Mouse (Mus musculus) limb, embryonic 15.5 days (tissue): Measurements from ENCODE around the gene Vps26a. TPM values are rescaled to one million over a fixed set of nuclear protein-coding genes. Genes with fewer than 3 reads are reported as not detected.
"Not testable (repeated sequence)": the region's sequence is repeated elsewhere in the genome, so short reads cannot be mapped to it uniquely, and the experiment has no call there.

Source experiments
- ATAC-seq: fragments of 200-750 bp; cut with Nextera tagmentation; 2 replicates; pipeline ENCODE4 v1.8.0; 2017; ENCODE audit warnings: low read depth, moderate TSS enrichment; ENCODE audit not compliant: insufficient number of reproducible peaks, low FRiP score, low TSS enrichment
- H3K27ac ChIP-seq: fragments of 300-500 bp; sonication (generic); 2 replicates; pipeline ENCODE4 v1.5.1; 2015; ENCODE audit warnings: moderate library complexity, mild to moderate bottlenecking, inconsistent platforms
- H3K27me3 ChIP-seq: fragments of 300-500 bp; sonication (generic); 2 replicates; pipeline ENCODE4 v1.6.1; 2015; ENCODE audit warnings: inconsistent platforms
- H3K36me3 ChIP-seq: fragments of 300-500 bp; sonication (generic); 2 replicates; pipeline ENCODE4 v1.6.1; 2015; ENCODE audit warnings: inconsistent platforms
- H3K4me1 ChIP-seq: fragments of 300-500 bp; sonication (generic); 2 replicates; pipeline ENCODE4 v1.6.1; 2015; ENCODE audit warnings: inconsistent platforms
- H3K4me2 ChIP-seq: fragments of 300-500 bp; sonication (generic); 2 replicates; pipeline ENCODE4 v1.6.1; 2015; ENCODE audit warnings: mild to moderate bottlenecking, inconsistent platforms
- H3K4me3 ChIP-seq: fragments of 300-500 bp; sonication (generic); 2 replicates; pipeline ENCODE4 v1.5.1; 2015; ENCODE audit warnings: mild to moderate bottlenecking, inconsistent platforms
- H3K9ac ChIP-seq: fragments of 300-500 bp; sonication (generic); 2 replicates; pipeline ENCODE4 v1.6.1; 2015; ENCODE audit warnings: inconsistent platforms
- H3K9me3 ChIP-seq: fragments of 300-500 bp; sonication (generic); 2 replicates; pipeline ENCODE4 v1.6.1; 2016; ENCODE audit warnings: inconsistent platforms
- WGBS: fragments of 180-500 bp; shearing (Covaris S2); methylation state at CpG from one replicate; pipeline ENCODE4 v1.1.7; 2015; 5-methylcytosine and 5-hydroxymethylcytosine counted together
- polyA plus RNA-seq: library from polyadenylated mRNA; unstranded; fragments of >200 nt; fragmentation: Nextera tagmentation; extraction: Ambion mirVana; gene quantifications from 2 replicates; pipeline ENCODE4 v1.2.1, GENCODE M21; 2015

The Vps26a gene
- polyA plus RNA-seq, 1 experiment from 2014 or later: 76.1 TPM

DNA sequence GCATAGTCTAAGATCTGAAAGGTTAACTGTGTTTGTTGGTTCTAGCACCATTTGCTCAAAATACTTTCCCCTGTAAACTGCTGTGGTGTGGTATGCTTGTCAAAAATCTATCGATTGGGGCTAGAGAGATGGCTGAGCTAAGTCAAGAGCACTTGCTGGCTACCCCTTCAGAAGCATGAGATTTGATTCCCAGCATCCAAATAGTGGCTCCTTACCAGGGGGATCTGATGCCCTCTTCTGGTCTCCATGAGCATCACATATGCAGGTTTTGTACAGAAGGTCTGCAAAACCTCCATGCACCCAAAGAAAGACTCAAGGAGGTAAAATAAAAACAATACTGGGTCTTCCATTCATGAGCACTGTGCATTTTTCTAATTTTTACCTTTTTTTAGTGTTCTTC is 1.7 kb upstream of the Vps26a start:
- Histone ChIP-seq H3K27me3 (no peaks in the 10 kb centered on the region), H3K36me3 (no peaks in the 10 kb centered on the region), H3K4me2 (no peak overlapping the region)

DNA sequence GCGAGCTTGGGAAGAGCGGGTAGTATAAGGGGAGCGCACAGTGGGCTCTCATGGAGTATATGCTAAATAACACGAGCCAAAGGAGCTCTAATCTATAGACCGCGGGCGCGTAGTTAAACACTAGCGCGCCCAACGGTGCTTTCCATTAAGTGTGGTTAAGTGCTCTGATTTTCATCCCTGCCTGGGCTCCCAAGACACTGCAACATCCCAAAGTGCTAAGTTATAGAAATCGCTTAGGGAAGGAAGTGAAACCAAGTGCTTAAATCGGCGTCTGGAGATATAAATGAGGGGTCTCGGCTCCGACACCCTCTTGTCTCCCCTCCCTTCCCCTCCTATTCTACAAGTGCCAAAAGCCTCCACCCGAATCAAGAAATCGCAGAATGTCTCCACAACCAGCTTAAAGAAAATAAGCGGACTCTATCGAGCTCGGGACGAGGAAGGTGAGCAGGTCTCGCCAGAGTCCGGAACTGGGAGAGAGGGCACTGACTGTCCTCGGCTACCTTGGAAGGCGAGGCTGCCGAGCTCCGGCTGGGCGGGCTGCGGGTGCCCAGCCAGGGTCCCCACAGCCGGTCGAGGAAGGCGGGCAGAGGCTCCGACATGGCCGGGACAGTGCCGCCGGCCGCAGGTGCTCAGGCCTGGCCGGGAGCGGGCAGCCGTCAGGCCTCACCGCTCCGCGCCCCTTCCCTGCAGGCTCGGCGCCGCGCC is 575 bp downstream of the Vps26a start:
- no peaks in the 10 kb centered on the region for H3K9me3 ChIP-seq
- peak overlapping the region; percentile 74 for H3K4me2 ChIP-seq
- no peaks in the 10 kb centered on the region for H3K36me3 ChIP-seq
- H3K4me1 ChIP-seq: peaks cover 3% of the 10 kb centered on the region; the same call in 1 of the 2 replicates
- peak overlapping the region; percentile 95 for H3K4me3 ChIP-seq
- under 1% methylated on average over 41 of the region's 48 CpGs for WGBS
- H3K27ac ChIP-seq: peak overlapping the region; percentile 75
- peak; percentile 66 for ATAC-seq
- H3K27me3 ChIP-seq: no peaks in the 10 kb centered on the region
- H3K9ac ChIP-seq: peak overlapping the region; percentile 87

More for the DNA sequence above, 1.7 kb upstream of the Vps26a start:
- no peaks in the 10 kb centered on the region for H3K9me3 ChIP-seq
- H3K27ac ChIP-seq: no peak overlapping the region
- H3K4me3 ChIP-seq: no peak overlapping the region
- 26% methylated on average over 1 of the region's 1 CpGs for WGBS
- H3K9ac ChIP-seq: no peak overlapping the region
- peaks cover 3% of the 10 kb centered on the region; the same call in 1 of the 2 replicates for H3K4me1 ChIP-seq
- ATAC-seq: no peak

DNA sequence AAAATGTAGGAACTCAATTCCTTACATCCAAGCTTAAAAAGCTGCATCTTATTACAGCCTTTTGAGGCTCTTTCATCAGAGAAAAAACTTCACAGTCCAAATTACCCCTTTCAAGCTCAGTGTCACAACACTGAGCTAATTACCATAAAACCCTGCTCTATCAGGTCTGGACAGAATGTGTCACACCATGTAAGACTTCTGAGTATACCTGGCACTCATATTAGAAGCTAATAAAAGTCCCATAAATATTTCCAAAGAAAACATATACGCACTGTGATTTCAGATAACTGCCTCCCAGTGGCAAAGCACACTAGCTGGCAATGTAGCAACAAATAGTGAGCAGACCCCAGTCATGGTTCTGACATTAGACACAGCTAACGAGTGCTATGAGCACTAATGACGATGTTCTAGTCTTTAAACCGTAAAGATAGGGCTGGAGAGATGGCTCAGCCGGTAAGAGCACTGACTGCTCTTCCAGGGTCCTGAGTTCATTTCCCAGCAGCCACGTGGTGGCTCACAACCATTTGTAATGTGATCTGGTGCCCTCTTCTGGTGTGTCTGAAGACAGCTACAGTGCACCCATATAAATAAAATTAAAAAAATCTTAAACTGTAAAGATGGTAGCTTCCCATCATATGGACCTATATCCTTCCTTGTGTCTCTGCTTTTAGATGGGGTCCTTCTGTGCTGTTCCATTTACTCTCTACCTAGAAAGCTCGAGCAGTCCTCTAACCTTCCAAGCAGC is 5.3 kb downstream of the Vps26a start:
- H3K36me3 ChIP-seq: no peaks in the 10 kb centered on the region
- H3K27me3 ChIP-seq: no peaks in the 10 kb centered on the region
- no peak overlapping the region for H3K4me3 ChIP-seq
- H3K4me2 ChIP-seq: no peak overlapping the region
- 46% methylated on average over 7 of the region's 7 CpGs for WGBS
- no peak overlapping the region for H3K27ac ChIP-seq
- no peak overlapping the region for H3K9ac ChIP-seq
- ATAC-seq: no peak
- no peaks in the 10 kb centered on the region; the same call in 1 of the 2 replicates for H3K4me1 ChIP-seq
- H3K9me3 ChIP-seq: no peaks in the 10 kb centered on the region

DNA sequence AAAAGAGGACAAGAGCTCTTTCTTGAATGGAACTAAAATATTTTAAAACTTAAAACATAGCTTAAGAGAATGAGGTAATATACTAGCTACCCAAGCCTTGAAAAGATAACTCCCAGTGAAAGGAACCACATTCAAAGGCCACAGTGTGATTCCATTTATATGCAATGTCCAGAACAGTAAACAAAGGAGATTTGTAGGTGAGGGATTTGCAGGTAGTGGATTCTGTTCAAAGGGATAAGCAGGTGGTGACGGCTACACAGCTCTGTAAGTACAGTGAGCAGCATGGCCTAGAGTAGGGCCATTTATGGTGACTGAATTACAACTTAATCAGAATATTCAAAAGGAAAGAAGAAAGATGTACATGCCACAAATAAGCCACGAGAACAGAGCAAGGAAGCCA is 9.6 kb downstream of the Vps26a start:
- Histone ChIP-seq H3K4me2 (no peak overlapping the region), H3K27me3 (no peaks in the 10 kb centered on the region), H3K36me3 (peaks cover 9% of the 10 kb centered on the region; the same call in 1 of the 2 replicates), H3K27ac (no peak overlapping the region), H3K4me1 (no peaks in the 10 kb centered on the region), H3K4me3 (no peak overlapping the region), H3K9ac (no peak overlapping the region), H3K9me3 (no peaks in the 10 kb centered on the region)
- WGBS: 85% methylated on average over 2 of the region's 2 CpGs
- no peak for ATAC-seq

DNA sequence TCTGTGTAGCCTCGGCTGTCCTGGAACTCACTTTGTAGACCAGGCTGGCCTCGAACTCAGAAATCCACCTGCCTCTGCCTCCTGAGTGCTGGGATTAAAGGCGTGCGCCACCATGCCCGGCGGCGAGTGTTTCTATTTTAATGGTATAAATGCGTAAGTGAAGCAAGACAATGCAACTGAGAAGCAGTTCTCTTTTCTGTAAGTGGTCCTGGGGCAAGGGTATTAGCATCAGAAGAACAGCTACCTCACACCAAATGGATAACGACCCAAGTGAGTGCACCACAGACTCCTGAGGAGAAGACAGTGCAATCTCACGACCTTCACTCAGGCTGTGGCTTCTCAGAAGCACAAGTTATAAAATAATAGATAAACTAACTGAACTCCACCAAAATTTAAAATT is 11.7 kb downstream of the Vps26a start:
- H3K4me2 ChIP-seq: no peak overlapping the region
- no peak overlapping the region for H3K4me3 ChIP-seq
- peaks cover 9% of the 10 kb centered on the region; the same call in 1 of the 2 replicates for H3K36me3 ChIP-seq
- ATAC-seq: no peak
- H3K9ac ChIP-seq: no peak overlapping the region
- H3K9me3 ChIP-seq: no peaks in the 10 kb centered on the region
- H3K4me1 ChIP-seq: no peaks in the 10 kb centered on the region
- no peak overlapping the region for H3K27ac ChIP-seq
- 91% methylated on average over 10 of the region's 10 CpGs for WGBS
- H3K27me3 ChIP-seq: no peaks in the 10 kb centered on the region

DNA sequence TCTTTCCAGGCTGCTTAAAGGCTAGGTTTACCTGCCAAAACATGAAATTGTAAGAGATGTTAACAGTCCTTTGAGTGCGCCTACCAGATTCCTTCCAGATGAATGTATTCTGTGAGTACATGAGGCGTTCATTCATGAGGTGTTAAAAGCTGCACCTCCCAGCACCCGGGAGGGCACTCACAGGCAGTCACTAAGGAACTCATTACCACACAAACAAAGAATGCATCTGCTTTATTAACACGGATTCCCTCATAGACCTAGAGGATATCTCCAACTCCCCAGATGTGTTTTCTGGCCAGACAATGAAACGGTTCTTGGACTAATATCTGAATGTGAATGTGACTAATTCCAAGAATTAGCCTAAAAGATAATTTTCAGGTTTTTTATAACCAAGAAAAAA is 15.5 kb downstream of the Vps26a start:
- Histone ChIP-seq H3K4me3 (no peak overlapping the region), H3K4me2 (no peak overlapping the region), H3K9me3 (no peaks in the 10 kb centered on the region), H3K27ac (no peak overlapping the region), H3K4me1 (no peaks in the 10 kb centered on the region), H3K36me3 (peaks cover 13% of the 10 kb centered on the region), H3K27me3 (no peaks in the 10 kb centered on the region), H3K9ac (no peak overlapping the region)
- 47% methylated on average over 5 of the region's 5 CpGs for WGBS
- no peak for ATAC-seq

DNA sequence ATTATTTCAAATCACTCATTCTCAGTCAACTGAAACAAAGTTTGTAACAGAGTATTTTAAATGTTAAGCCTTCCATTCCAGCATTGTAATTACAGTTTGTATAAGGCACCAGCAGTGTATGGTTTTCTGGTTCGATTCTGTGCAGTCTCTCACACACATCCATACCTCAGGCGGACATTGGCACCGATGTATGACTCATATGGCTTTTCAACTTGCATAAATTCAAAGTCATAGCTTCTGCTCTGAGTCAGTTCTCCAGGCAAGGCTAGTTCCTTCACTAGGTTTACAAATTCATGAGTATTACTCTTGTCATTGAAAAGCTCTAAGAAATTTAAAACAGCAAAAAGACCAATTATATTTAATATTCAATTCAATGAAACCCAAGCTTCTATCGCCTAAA is 16.9 kb downstream of the Vps26a start:
- Histone ChIP-seq H3K27me3 (no peaks in the 10 kb centered on the region), H3K4me3 (no peak overlapping the region), H3K36me3 (peaks cover 12% of the 10 kb centered on the region), H3K27ac (no peak overlapping the region), H3K4me2 (no peak overlapping the region), H3K4me1 (no peaks in the 10 kb centered on the region), H3K9ac (no peak overlapping the region), H3K9me3 (no peaks in the 10 kb centered on the region)
- 87% methylated on average over 4 of the region's 4 CpGs for WGBS
- ATAC-seq: no peak

DNA sequence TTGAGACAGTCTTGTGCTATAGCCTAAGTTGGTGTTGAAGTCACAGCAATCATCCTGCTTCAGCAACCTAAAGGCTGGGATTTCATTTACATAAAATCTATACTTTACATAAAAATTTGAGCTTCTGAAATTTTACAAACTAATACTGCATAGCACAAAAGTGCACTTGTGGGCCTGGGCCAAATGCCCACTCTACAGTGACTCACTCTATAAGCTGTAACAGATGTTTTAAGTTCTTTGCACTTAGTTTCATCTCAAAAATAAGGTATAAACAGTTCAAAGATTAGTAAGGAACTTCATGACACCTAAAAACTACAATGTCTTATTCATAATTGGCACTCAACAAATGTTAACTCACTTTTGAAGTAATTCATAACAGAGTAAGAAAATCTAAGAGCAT is 25.3 kb downstream of the Vps26a start:
- peaks cover 68% of the 10 kb centered on the region for H3K36me3 ChIP-seq
- no peaks in the 10 kb centered on the region for H3K27me3 ChIP-seq
- H3K4me3 ChIP-seq: no peak overlapping the region
- no peak overlapping the region for H3K4me2 ChIP-seq
- H3K9ac ChIP-seq: no peak overlapping the region
- H3K27ac ChIP-seq: no peak overlapping the region
- no peaks in the 10 kb centered on the region for H3K4me1 ChIP-seq
- ATAC-seq: no peak
- H3K9me3 ChIP-seq: no peaks in the 10 kb centered on the region

DNA sequence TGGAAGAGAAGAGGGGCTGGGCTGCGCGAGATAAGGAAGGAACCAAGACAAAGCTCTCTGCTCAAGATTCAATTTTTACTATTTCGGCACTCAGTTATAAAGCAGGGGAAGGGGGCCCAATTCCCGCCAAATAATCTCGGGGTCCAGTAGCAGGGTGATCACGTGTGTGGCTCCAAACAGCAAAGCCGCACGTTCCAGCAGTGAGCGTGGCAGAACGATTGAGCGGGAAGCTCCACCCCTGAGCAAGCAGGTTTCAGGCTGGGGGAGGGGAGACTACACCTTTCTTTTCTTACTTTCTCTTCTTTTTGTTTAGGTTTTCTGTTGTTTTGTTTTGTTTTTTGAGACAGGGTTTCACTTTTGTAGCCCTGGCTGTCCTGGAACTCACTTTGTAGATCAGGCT is 34.6 kb downstream of the Vps26a start:
- not testable (repeated sequence) for H3K27ac ChIP-seq, H3K4me3 ChIP-seq, H3K27me3 ChIP-seq, H3K9me3 ChIP-seq, H3K9ac ChIP-seq, H3K4me2 ChIP-seq, ATAC-seq
- WGBS: 63% methylated on average over 11 of the region's 11 CpGs
- Histone ChIP-seq H3K36me3 (peaks cover 29% of the 10 kb centered on the region), H3K4me1 (peaks cover 16% of the 10 kb centered on the region)

DNA sequence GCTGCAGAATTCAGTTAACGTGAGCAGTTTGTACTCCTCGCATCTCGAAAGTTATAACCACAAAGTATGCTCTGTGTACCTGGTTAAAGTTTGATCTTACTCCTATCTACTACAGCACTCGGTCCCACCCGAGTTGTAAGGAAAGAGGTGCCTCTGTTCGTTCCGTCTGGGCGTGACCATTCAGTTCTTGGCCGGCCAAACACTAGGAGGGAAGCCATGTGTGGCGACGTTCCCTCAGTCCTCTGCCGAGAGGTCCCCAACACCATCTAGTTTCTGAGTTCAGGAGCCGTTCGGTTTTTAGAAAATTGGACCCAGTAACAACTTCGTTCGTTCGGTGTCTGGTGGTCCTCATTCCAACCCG is 36.3 kb downstream of the Vps26a start:
- no peak for ATAC-seq
- Histone ChIP-seq H3K4me3 (peak overlapping the region; percentile 99), H3K36me3 (peaks cover 30% of the 10 kb centered on the region), H3K27ac (peak overlapping the region; percentile 95), H3K9ac (peak overlapping the region; percentile 99; the same call in 1 of the 2 replicates), H3K27me3 (no peaks in the 10 kb centered on the region), H3K4me2 (peak overlapping the region; percentile 71), H3K9me3 (no peaks in the 10 kb centered on the region), H3K4me1 (peaks cover 16% of the 10 kb centered on the region)
- 42% methylated on average over 18 of the region's 18 CpGs for WGBS

DNA sequence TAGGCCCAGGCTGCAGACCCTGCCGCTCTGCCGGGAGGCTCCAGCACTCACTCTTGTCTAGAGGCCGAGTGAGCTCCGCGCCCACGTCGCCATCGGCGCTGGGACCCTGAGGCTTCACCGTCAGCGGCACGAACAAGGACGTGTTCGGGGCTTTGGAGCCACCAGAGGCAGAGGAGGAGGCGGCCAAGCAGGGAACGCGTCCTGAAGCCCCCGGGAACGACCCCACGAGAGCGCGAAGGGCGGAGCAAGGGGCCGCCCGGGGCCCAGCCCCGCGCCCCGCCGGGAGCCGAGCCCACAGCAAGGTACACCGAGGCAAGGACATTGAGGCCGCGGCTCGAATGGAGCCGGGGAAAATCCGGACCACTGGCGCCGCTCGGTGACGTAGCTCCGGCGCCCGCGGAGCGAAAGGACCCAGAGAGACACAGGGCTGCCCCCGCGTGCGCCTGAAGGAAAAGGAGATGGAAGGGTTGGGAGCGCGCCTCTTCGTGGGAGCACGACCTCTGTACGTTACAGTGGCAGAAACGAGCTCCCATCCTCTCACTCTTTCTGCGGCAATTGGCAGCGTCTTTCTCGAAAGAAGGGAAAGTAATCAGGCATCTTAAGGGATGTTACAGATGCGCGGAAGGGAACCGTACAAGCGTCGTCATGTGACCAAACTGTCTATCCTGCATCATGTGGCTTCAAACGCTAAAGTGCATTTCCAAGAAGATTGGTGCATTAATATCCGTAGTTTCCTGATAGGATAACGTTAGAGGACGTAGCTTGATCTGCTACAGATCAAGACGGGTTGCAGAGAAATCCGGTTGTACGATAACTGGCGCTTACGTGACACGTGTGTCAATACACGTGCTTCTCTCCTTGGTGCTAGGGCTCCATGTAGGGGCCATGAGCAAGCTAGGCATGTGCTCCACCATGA is 37.0 kb downstream of the Vps26a start, which contains the start of the genes 4930507D05Rik and Supv3l1:
4930507D05Rik (plus strand) TSS at position 126 of the 916 bp plus-strand sequence.
Supv3l1 (minus strand) TSS at position 375 of the 916 bp plus-strand sequence.
- peak; percentile 86 for ATAC-seq
- H3K4me2 ChIP-seq: peak within 1 kb of the TSS; percentile 71
- peak within 1 kb of the TSS; percentile 95 for H3K27ac ChIP-seq
- under 1% methylated on average over 73 of the region's 73 CpGs for WGBS
- no peaks in the 10 kb centered on the region for H3K27me3 ChIP-seq
- H3K9ac ChIP-seq: peak within 1 kb of the TSS; percentile 99
- H3K4me1 ChIP-seq: peaks cover 16% of the 10 kb centered on the region
- H3K9me3 ChIP-seq: no peaks in the 10 kb centered on the region
- H3K4me3 ChIP-seq: peak within 1 kb of the TSS; percentile 99
- peaks cover 33% of the 10 kb centered on the region for H3K36me3 ChIP-seq
